Mouse (Mus musculus) bone marrow, adult 2 months (tissue): ENCODE results near the gene Pfkl. TPM values are rescaled to one million over a fixed set of nuclear protein-coding genes. Genes with fewer than 3 reads are reported as not detected.
"Not testable (repeated sequence)": the region's sequence is repeated elsewhere in the genome, so short reads cannot be mapped to it uniquely, and the experiment has no call there.

Source experiments
- H3K27ac ChIP-seq: fragments of 200-500 bp; 2 replicates; pipeline ENCODE4 v1.5.1; 2012; ENCODE audit warnings: low read depth, mild to moderate bottlenecking, control low read depth, inconsistent platforms, low read length; ENCODE audit not compliant: control insufficient read depth, poor library complexity, insufficient read depth
- H3K4me1 ChIP-seq: fragments of 200-500 bp; 2 replicates; pipeline ENCODE4 v1.6.1; 2011; ENCODE audit warnings: low read length; ENCODE audit not compliant: control insufficient read depth, insufficient read depth
- H3K4me3 ChIP-seq: fragments of 200-500 bp; replicated peaks from 2 replicates; pipeline ENCODE3; 2011; ENCODE audit warnings: mild to moderate bottlenecking, low read depth, low read length, control low read depth; ENCODE audit not compliant: control insufficient read depth
- CTCF ChIP-seq: fragments of 200-500 bp; IDR thresholded peaks from 2 replicates; pipeline ENCODE4 v1.5.1; 2011; ENCODE audit warnings: low read length, control low read depth; ENCODE audit not compliant: control insufficient read depth, insufficient read depth
- POLR2A ChIP-seq: fragments of 200-500 bp; IDR thresholded peaks from 2 replicates; pipeline ENCODE4 v1.6.1; 2011; ENCODE audit warnings: low read depth, mild to moderate bottlenecking, control low read depth, low read length, borderline replicate concordance; ENCODE audit not compliant: control insufficient read depth
- WGBS: fragments of 180-500 bp; shearing (Covaris S2); methylation state at CpG from one replicate; pipeline ENCODE4 v1.1.7; 2018; 5-methylcytosine and 5-hydroxymethylcytosine counted together
- polyA plus RNA-seq: library from polyadenylated mRNA; stranded (reverse); fragments of >200 nt; gene quantifications from 2 replicates; pipeline ENCODE4 v1.2.4, GENCODE M21; 2011; ENCODE audit warnings: low replicate concordance; ENCODE audit not compliant: missing spikeins, insufficient read depth, insufficient read length

The Pfkl gene
- polyA plus RNA-seq, 1 experiment, result 13.3 TPM

DNA sequence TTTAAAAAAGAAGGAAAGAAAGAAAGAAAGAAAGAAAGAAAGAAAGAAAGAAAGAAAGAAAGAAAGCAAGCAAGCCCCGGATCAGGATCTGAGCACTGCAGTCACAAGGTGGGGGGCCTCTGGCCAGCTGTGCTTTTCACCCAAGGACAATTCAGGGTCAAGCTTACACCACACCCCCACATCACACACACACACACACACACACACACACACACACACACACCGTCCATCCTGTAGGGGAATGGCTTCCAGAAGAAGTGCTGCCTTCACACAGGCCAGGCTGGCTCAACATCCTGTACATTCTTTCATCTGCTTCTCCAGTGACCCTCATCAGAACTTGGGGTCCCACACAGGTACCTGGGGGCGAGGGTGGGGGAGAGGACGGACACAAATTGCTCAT lies 9.4 kb upstream of the Pfkl start:
- H3K27ac ChIP-seq, result no peak overlapping the region
- peaks cover 2% of the 10 kb centered on the region for H3K4me1 ChIP-seq
- TF ChIP-seq CTCF (no peak), POLR2A (no peak)
- 72% methylated on average over 4 of the region's 4 CpGs for WGBS
- H3K4me3 ChIP-seq, result no peak overlapping the region

DNA sequence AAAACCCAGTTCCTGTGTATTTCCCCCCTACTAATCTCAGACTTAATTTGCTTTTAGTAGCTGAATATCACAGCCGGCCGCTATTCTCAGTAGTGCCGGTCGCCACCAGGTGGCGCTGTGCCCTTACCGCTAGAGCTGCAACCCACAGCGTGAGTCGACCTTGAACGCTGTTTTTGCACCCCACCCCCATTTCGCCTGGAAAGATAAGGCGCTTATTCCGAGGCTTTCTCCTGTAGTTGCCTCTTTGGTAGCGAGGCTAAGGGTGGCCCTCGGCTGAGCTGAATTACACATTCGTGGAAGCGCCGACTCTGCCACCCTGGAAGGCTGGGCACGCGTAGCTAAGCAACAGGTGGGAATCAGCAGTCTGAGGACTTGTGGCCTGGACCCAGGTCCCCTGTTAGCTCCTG lies 8.9 kb upstream of the Pfkl start:
- WGBS, result 18% methylated on average over 19 of the region's 19 CpGs
- TF ChIP-seq POLR2A (peak; percentile 29; the same call in 1 of the 2 replicates), CTCF (peak; percentile 98)
- Histone ChIP-seq H3K4me1 (peaks cover 2% of the 10 kb centered on the region), H3K4me3 (no peak overlapping the region), H3K27ac (no peak overlapping the region)

DNA sequence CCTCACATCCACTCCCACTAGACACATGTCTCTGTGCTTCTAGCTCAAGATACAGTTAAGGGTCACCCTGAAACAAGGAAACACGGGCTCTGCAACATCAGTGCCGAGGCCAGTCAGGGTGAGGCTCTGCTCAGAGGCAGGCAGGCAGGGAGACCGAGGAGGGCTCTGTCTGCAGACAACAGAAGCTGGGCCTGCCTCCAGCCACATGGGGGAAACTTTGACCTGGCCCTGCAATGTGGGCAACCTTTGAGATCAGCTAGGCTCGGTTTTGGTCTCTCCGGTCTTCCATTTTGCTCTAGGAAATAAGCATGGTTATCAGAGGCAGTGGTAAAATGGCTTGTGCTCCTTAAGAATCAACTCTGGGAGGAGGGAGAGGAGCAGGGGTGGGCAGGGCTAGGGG lies 6.5 kb upstream of the Pfkl start:
- TF ChIP-seq POLR2A (no peak), CTCF (no peak)
- Histone ChIP-seq H3K27ac (no peak overlapping the region), H3K4me1 (peaks cover 2% of the 10 kb centered on the region), H3K4me3 (no peak overlapping the region)
- 49% methylated on average over 5 of the region's 5 CpGs for WGBS

DNA sequence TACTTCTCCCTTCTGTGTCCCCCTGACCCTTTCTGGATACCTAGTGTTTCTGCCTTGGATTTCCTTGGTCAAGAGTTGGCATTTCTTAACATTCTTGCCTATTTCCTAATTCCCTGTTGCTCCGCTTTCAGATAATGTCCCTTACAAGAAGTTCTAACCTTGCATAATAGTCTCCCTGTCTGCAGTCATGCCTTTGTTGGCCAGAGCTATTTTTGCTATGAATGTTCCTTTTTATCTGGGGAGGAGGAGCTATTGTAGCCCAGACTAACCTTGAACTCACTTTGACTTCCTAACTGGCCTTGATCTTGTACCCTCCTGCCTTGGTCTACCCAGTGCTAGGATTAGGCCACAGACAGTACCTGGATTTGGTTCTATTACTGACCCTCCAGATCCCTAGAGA lies 5.6 kb upstream of the Pfkl start:
- TF ChIP-seq POLR2A (no peak), CTCF (no peak)
- 32% methylated on average over 1 of the region's 1 CpGs for WGBS

DNA sequence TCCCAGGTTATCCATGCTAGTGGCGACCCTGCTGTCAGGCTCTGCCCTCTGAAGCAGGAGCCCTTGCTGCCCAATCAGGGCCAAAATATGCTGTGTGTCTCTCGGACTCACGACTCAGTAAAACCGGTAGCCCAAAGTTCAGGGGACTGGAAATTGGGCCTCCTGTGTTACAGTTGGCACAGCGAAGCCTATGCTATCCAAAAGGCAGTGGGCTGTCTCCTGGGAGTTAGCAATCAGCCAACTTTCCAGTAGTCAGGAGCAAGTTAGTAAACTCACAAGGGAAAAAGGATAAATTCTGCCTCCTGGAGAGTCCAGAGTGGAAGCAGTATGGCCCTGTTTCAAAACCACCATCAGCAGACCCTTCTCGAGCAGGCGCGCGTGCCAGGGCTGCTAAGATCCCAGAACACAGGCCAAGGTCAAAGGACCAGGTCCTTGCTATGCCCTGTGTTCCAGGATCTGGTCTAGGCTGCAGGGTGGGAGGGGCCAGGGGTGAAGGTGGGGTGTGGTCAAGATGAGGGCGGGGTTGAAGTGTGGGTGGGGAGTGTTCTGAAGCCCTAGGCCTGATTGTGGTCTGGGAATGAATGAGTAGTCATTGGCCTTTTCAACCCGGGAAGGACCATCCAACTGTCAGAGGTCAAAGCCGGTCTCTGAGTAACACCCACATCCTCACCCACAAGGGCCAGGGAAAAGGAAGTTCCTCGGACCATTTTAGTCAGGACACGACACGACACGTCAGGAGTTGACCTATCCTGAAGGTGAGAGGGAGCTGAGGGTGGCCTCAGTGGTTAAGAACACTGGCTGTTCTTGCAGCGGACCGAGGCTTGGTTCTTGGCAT lies 3.0 kb upstream of the Pfkl start:
- TF ChIP-seq POLR2A (no peak), CTCF (no peak)
- peaks cover 2% of the 10 kb centered on the region for H3K4me1 ChIP-seq
- 82% methylated on average over 18 of the region's 18 CpGs for WGBS

More for the DNA sequence above, 5.6 kb upstream of the Pfkl start:
- Histone ChIP-seq H3K4me3 (no peak overlapping the region), H3K27ac (no peak overlapping the region), H3K4me1 (peaks cover 2% of the 10 kb centered on the region)

DNA sequence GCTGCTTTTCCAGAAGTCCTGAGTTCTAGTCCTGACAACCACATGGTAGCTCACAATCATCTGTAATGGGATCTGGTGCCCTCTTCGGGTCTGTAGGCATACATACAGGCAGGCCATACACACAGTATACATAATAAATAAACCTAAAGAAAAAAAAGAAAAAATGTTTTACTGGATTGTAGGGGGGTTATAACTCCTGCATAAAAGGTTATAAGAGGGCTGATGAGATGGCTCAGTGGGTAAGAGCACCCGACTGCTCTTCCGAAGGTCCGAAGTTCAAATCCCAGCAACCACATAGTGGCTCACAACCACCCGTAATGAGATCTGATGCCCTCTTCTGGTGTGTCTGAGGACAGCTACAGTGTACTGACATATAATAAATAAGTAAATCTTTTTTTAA lies 1.2 kb upstream of the Pfkl start:
- H3K4me3 ChIP-seq, H3K27ac ChIP-seq, H3K4me1 ChIP-seq: not testable (repeated sequence)
- WGBS, result 86% methylated on average over 5 of the region's 5 CpGs

More for the DNA sequence above, 3.0 kb upstream of the Pfkl start:
- H3K4me3 ChIP-seq, result no peak overlapping the region
- H3K27ac ChIP-seq, result no peak overlapping the region

DNA sequence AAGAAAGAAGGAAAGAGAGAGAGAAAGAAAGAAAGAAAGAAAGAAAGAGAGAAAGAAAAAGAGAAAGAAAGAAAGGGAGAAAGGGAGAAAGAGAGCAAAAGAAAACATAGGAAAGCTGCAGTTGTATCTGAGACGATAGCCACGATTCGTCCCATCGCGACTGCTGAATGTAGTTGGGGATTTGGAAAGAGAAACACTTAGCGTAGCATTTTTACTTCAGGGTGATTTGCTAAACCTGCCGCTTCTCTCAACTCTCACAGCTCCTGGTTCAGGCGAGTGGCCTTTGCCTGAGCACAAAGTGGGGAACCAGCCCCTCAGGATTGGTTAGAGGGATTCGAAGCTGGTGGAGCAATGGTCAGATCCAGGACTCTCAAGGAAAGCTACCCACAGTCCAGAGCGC lies 452 bp upstream of the Pfkl start:
- Histone ChIP-seq H3K4me3 (no peak overlapping the region), H3K27ac (no peak overlapping the region), H3K4me1 (no peaks in the 10 kb centered on the region)
- no peak for TF ChIP-seq CTCF
- no peak for TF ChIP-seq POLR2A
- 7% methylated on average over 10 of the region's 10 CpGs for WGBS

DNA sequence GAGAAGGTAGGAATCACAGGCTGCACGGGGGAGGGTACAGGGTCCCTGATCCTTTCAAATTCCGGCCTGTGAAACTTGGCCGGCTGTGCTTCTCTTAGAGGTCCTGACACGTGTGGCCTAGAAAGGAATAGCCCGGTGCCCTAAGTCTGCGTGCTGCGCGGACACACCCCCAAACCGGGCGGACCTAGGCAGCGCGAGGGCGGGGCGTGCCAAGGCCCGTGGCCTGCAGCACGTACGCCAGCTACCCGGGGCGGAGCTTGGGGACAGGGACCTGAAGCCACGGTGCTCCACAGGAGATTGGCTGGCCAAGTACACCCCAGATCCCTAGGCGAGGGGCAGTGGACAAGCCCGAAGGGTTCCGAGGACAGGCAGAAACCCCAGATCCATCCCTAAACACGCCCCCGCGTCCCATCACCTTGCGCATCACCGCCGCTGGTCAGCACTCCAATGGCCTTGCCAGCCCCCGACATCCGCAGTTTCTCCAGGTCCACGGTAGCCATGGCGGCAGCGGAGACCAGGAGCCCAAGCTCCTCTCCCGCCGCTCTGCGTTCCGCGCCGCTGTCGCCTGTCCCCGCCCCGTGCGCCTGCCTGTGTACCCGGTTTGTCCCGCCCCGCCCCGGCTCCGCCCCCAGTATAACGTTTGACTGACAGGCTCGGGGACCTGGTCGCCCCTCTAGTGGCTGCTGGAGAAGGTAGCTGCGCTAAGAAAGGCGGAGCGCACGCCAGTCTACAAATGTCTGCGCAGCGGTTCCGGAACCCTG lies 519 bp downstream of the Pfkl start:
- H3K4me3 ChIP-seq, result peak overlapping the region; percentile 93
- peak; percentile 56; the same call in 1 of the 2 replicates for TF ChIP-seq POLR2A
- TF ChIP-seq CTCF, result peak; percentile 61; the same call in 1 of the 2 replicates
- peak overlapping the region; percentile 95 for H3K27ac ChIP-seq
- WGBS, result under 1% methylated on average over 59 of the region's 59 CpGs
- no peaks in the 10 kb centered on the region for H3K4me1 ChIP-seq
